Mouse (Mus musculus): ENCODE results near the gene Cfap70.

Cfap70 gene

DNA sequence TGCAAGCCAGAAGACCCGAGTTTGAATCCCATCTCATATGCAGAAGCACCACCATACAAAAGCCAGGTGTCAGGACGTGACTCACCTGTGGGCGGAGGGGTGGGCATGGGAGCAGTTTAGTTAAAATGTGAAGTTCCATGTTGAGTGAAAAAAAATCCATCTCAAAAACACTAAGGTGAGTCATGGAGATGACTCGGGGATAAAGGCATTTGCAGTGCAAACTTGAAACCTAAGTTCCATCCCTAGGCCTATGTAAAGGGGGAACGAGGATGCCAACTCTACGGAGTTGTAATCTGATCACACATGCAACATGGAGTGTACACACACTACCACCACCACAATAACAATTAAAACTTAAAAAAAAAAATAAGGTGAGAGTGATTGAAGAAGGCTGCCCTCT is 29.0 kb downstream of the Cfap70 start:
- in situ Hi-C loops (cut with MboI, MseI) = no loop called here

- in situ Hi-C loops (cut with MboI, MseI) = no loop called here
These were observed 29.8 kb downstream of the Cfap70 start for GRCm38 (mm10) chr14:20422257-20422656.

- in situ Hi-C loops (cut with MboI, MseI) = no loop called here
These were observed 52.0 kb downstream of the Cfap70 start for GRCm38 (mm10) chr14:20400071-20400470.

- in situ Hi-C loops (cut with MboI, MseI) = no loop called here
These were observed 53.2 kb downstream of the Cfap70 start for GRCm38 (mm10) chr14:20398864-20399263.

DNA sequence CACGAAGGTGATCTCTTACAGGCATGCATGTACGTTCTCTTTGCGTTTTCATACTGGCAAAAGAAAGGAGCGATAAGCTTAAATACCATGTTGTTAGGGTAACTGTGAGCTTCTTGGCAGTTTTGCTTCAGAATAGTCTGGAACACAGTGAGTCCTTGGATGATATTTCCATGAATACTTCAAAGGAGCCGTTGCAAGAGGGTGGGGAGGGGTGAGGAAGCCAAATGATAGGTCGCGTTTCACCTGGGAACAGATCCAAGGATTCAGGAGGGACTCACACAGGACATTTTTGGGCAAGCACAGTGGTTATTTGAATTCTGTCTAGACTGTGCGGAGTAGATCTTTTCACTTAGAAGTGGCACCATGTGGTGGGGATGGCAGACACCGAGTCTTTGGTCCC is 54.8 kb downstream of the Cfap70 start:
- in situ Hi-C loops (cut with MboI, MseI) = no loop called here

DNA sequence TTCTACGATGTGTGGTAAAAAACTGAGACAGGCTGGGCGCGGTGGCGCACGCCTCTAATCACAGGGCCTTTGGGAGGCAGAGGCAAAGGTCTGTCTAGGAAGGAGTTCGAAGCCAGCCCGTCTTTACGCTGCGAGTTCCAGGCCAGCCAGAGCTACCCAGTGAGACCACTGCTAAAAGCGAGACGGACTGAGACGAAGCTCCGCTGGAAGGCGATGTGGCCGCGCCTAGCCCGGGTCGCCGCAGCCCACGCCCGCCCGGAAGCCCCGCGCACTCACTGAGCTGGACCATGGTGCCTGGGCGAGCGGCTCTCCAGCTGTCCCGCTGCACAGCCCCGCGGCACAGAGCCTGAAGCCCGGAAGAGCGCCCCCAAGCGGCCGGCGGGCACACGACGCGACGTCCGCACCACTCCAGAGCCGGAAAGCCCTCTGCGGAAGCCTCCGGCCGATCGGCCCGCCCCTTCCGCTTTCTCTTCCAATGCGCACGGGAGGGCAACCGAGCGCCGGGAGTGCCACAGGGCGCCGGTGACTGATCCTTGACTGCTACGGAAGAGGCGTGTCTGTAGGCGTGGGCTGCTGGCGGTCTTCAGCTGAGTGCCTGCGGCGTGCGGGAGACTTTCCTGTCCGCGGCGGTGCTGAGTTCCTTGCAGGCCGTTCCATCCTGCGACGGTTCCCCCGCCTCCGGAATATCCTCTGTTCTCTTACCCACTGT is 58.7 kb downstream of the Cfap70 start, which contains the start of gene Mrps16:
Gene Mrps16 (minus strand): TSS at position 430 of the 709 bp plus-strand sequence.
- in situ Hi-C loops (cut with MboI, MseI) = no loop called here

DNA sequence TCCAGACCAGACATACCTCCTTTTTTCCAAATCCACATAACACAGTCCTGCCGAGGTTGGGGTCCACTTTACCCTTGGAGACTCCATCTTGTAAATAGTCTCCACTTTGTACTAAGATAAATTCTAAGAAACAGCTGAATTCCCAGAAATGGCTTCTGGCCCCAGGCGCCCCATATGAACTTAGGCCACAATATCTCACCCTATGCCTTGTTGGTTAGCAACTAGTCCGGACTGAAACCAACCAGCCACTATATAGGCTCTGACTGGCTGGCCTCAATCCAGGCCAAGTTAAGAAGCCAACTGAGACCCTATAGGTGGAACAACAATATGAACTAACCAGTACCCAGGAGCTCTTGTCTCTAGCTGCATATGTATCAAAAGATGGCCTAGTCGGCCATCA is 59.7 kb downstream of the Cfap70 start:
- in situ Hi-C loops (cut with MboI, MseI) = no loop called here

DNA sequence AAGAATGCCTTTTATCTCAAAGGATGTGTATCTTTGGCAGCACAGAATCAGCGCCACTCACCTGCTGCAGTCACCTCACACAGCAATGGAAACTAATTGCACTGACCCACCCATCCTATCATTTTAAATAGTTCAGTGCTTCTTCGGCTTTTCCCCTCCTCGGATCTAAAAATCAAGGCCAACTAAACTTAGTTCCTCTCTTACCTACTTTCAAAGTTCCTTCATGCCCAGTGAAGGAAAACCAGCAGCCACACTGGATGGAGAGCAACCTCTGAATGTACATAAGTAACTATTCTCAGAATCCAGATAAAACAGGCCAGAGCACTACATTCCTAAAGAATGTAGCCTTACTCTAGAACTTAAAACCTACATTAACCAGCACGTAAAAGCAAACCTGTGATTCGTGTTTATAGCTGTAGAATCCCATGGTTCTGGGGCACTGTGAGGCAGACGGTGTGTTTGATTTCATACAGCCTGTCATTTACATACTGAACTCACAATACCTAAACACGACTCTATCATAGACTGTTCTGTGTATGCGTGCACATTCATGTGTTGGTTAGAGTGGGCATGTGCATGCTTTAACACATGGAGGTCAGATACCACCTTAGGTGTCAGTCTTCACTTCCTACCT is 62.5 kb downstream of the Cfap70 start:
- in situ Hi-C loops (cut with MboI, MseI) = loop anchor here (5.0 kb wide), 1 partner anchor 42 kb away; the partner anchor contains the start of genes Ecd and Fam149b

GRCm38 (mm10) chr14:20388441-20389129 is 63.4 kb downstream of the Cfap70 start, which contains the start of gene Dnajc9:
Gene Dnajc9, minus strand, starts transcription at chr14:20388910.
- in situ Hi-C loops (cut with MboI, MseI) = loop anchor here (5.0 kb wide), 1 partner anchor 41 kb away; the partner anchor contains the start of genes Ecd and Fam149b

DNA sequence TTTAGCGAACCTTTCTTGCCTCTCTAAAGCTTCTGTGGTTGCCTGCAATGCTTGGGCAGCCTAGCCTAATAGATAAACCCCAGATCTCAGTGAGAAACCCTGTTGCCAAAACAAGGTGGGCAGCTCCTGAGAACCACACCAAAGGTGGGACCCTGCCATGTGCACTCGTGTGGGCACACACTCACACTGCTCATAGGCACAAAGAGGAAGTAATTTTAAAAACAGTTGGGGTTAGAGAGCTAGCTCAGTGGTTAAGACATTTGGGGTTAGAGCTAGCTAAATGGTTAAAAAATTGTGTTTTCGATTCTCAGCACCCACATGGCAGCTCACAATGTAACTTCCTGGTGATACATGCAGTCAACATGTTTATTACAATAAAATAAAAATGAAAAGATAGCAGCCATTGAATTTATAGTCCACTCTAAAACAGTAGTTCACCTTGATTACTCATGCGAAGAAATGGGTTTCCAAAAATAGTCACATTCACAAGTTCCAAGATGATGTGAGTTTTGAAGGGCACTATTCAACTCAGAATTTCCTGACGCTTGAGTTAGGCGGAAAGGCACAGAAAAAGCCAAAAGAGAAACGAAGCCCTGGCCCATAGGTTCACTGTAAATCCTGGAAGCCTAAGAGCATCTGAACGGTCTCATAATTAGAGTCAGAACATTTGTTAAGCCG is 72.1 kb downstream of the Cfap70 start:
- in situ Hi-C loops (cut with MboI, MseI) = no loop called here

DNA sequence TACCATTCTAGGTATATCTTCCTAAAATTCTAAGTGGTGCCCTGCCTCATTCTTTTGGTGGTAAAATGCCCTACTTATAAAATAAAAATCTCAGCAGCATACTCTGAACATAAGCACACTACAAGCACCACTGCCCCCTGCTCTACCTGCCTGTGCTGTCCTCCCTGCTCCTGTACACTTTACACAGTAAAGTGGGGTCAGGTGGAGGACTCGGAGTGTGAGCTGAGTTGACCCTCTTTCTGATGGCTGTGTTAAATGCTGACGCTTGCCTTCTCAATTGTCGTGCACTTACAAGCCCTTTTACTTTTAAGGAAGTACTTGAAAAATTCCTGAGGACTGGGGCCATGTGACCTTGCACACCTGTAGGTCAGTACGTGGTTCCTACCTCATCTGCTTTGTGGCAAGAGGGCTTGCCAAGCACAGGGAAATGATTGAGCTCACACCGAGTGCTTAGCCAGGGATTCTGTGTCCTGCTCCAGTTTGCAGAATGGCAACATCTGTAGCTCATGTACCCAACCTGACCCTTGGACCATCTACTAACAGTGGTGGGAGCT is 72.9 kb downstream of the Cfap70 start:
- in situ Hi-C loops (cut with MboI, MseI) = no loop called here

GRCm38 (mm10) chr14:20378313-20379061 is 73.5 kb downstream of the Cfap70 start:
- in situ Hi-C loops (cut with MboI, MseI) = no loop called here

DNA sequence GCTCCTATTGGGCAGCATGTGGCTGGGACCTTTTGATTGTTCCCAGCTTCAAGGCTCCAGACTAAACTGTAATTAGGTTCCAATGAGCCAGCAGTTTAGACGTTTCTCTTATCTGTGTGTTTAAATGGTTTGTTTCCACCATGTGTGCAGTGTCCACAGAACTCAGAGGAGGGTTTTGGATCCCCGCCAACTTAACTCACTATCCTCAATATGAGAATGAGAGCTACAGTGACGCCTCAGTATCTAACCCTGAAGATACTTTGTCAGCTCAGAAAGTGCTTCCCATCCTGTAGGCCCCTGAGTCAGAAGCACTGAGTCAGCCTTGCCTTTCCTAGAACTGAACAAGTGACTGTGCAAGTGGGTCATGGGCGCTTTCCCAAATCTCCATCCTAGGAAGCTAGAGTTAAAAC is 74.9 kb downstream of the Cfap70 start:
- in situ Hi-C loops (cut with MboI, MseI) = no loop called here

DNA sequence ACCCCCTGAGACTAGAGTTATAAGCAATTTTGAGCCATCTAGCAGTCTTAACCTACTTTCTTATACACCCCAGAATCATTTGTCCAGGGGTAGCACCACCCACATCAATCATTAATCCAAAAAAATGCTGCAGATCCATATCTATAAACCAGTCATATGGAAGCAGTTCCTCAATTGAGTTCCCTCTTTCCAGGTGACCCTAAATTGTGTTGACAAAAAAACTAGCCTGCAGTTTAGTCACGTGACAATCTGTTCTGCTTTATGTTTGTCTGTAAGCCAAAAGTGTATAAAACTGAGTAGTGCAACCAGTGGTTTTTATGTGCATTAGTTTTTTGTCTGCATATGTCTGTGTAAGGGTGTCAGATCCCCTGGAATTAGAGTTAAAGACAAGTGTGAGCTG is 80.2 kb downstream of the Cfap70 start:
- in situ Hi-C loops (cut with MboI, MseI) = no loop called here

DNA sequence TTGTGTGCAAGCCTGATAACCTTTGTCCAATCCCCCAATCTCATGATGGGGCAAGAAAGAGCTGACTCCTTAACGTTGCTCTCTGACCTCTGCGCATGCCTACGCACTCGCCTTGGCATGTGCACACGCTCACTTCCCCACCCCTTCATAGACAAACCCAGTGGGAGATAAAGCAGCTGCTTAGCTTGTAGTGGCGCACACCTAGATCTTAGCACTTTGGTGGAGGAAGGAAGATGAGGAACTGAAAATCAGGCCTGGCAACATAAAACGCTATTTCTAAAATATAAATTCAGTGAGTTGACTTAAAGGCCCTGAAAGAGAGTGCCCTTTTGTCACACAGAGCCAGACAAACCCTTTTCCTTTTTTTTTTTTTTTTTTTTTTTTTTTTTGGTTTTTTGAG is 81.2 kb downstream of the Cfap70 start:
- in situ Hi-C loops (cut with MboI, MseI) = no loop called here

- in situ Hi-C loops (cut with MboI, MseI) = no loop called here
These were observed 83.8 kb downstream of the Cfap70 start for GRCm38 (mm10) chr14:20368271-20368670.

DNA sequence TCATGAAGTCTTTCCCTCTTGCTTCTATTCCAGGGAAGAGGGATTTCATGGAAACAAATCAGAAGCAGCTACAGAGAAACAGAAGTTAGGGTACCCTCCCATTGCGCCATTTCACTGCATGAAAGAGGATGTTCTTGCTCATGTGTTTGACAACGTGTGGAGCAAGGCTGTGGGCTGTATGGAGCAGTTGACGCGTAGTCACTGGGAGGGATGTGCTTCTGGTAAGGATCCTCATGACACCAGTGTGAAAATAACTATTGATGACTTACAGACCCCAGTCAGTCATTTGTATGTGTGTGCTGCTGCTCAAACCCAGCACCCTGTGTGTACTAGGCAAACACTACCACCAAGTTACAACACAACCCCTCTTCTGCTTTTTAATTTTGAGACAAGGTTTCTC is 88.8 kb downstream of the Cfap70 start:
- in situ Hi-C loops (cut with MboI, MseI) = no loop called here

DNA sequence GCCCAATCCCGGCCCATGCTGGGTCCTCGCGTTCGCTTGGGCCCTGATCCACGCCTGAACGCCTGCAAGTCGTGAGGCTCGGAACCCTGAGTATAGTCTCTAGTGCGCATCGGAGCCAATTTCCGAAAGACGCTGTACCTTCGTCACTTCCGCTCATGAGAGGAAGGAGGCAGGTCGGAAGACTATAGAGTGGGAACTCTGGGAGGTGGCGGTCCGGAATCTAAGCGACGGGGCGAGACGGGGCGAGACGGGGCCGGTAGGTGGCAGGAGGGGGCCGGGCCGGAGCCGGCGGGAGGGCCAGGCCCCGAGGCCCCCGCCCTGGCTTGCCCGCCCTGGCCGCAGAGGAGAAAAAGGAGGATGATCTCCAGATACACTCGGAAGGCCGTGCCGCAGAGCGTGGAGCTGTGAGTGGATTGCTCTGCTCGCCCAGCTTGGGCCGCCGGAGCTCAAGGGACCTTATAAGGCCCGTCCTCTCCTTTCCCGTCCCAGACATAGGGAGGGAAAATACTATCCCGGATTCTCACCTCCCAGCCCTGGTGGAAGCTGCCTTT is 104.0 kb downstream of the Cfap70 start, which contains the start of the genes Ecd and Fam149b:
Gene Ecd (minus strand): TSS at position 131 of the 551 bp plus-strand sequence.
Gene Fam149b (plus strand): TSS at position 172 of the 551 bp plus-strand sequence.
- in situ Hi-C loops (cut with MboI, MseI) = loop anchor here (5.0 kb wide), 1 partner anchor 39 kb away; the partner anchor contains the start of gene Dnajc9

- in situ Hi-C loops (cut with MboI, MseI) = loop anchor here (5.0 kb wide), 1 partner anchor 40 kb away; the partner anchor contains the start of gene Dnajc9
These were observed 104.5 kb downstream of the Cfap70 start for GRCm38 (mm10) chr14:20347441-20347990.

GRCm38 (mm10) chr14:20345885-20346284 is 106.1 kb downstream of the Cfap70 start:
- in situ Hi-C loops (cut with MboI, MseI) = loop anchor here (5.0 kb wide), 1 partner anchor 41 kb away; the partner anchor contains the start of gene Dnajc9

Data from regulatory T cell (primary cell).